Mouse (Mus musculus) G1E (cell line): ENCODE measurements around the gene Ano1.

ENCODE experiments used
- CTCF ChIP-seq: IDR thresholded peaks from 2 replicates; pipeline ENCODE4 v1.5.1; 2012; ENCODE audit warnings: low read depth, low read length, inconsistent platforms, mixed read lengths
- GATA1 ChIP-seq: IDR thresholded peaks from 2 replicates; pipeline ENCODE4 v1.6.1; 2012; ENCODE audit warnings: borderline replicate concordance, low read length, inconsistent platforms, mixed read lengths
- POLR2AphosphoS5 ChIP-seq: IDR thresholded peaks from 2 replicates; pipeline ENCODE4 v1.6.1; 2012; ENCODE audit warnings: low read depth, low read length, inconsistent platforms; ENCODE audit not compliant: insufficient replicate concordance
- TAL1 ChIP-seq: conservative IDR thresholded peaks from 2 replicates; pipeline ENCODE4 v1.6.1; 2012; ENCODE audit warnings: low read depth, low read length, inconsistent platforms, mixed read lengths

DNA sequence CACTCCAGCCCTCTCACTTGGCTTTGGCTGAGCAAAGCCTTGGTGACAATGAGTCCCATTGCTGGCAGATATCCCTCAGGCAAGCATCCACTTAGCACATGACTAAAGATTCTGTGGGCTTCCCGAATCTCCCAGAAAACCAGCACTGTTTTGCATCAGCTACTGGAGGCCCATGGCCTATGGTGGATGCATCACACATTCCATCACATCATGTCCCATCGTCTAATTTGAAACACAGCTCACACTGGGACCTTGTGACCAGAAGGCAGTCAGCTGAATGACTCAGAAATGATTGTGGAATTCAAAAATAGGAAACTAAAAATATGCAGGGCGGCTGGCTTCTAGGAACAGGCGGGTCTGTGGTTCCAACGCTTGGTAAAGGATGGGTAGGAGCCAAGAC is 173.9 kb downstream of the Ano1 start:
- no peak for TF ChIP-seq CTCF
- no peak for TF ChIP-seq POLR2AphosphoS5
- no peak for TF ChIP-seq TAL1
- TF ChIP-seq GATA1 = no peak
